Mouse (Mus musculus): Measurements from ENCODE around the gene Atxn2l.

Gene Atxn2l

GRCm38 (mm10) chr7:126503273-126503878 is at the start of gene Atxn2l:
Gene Atxn2l (minus strand): TSS chr7:126503437.
- peak; percentile 100 for DNase-seq (ENCODE audit: inconsistent age in 2 of 2, low spot score in 1 of 2)

- no peak for DNase-seq (ENCODE audit: inconsistent age in 2 of 2, low spot score in 1 of 2)
These were observed 42.4 kb upstream of the Atxn2l start for GRCm38 (mm10) chr7:126545631-126546030.

GRCm38 (mm10) chr7:126541661-126542060 is 38.4 kb upstream of the Atxn2l start:
- DNase-seq (ENCODE audit: inconsistent age in 2 of 2, low spot score in 1 of 2), result no peak

GRCm38 (mm10) chr7:126537820-126538585 is 34.8 kb upstream of the Atxn2l start:
- DNase-seq (ENCODE audit: inconsistent age in 2 of 2, low spot score in 1 of 2), result peak in 1 of 2 experiments; percentile 56

- DNase-seq (ENCODE audit: inconsistent age in 2 of 2, low spot score in 1 of 2), result no peak
These were observed 33.2 kb upstream of the Atxn2l start for GRCm38 (mm10) chr7:126536466-126536865.

- DNase-seq (ENCODE audit: inconsistent age in 2 of 2, low spot score in 1 of 2), result peak; percentile 24 to 60
These were observed 32.5 kb upstream of the Atxn2l start for GRCm38 (mm10) chr7:126535766-126536165.

- DNase-seq (ENCODE audit: inconsistent age in 2 of 2, low spot score in 1 of 2), result no peak
These were observed 30.2 kb upstream of the Atxn2l start for GRCm38 (mm10) chr7:126533434-126533833.

- DNase-seq (ENCODE audit: inconsistent age in 2 of 2, low spot score in 1 of 2), result peak in 1 of 2 experiments; percentile 81
These were observed 24.9 kb upstream of the Atxn2l start for GRCm38 (mm10) chr7:126528166-126528577.

- DNase-seq (ENCODE audit: inconsistent age in 2 of 2, low spot score in 1 of 2), result no peak
These were observed 20.1 kb upstream of the Atxn2l start for GRCm38 (mm10) chr7:126523316-126523715.

- no peak for DNase-seq (ENCODE audit: inconsistent age in 2 of 2, low spot score in 1 of 2)
These were observed 16.3 kb upstream of the Atxn2l start for GRCm38 (mm10) chr7:126519513-126519912.

- DNase-seq (ENCODE audit: inconsistent age in 2 of 2, low spot score in 1 of 2), result no peak
These were observed 15.2 kb upstream of the Atxn2l start for GRCm38 (mm10) chr7:126518261-126518941.

- peak; percentile 64 to 87 for DNase-seq (ENCODE audit: inconsistent age in 2 of 2, low spot score in 1 of 2)
These were observed 8.1 kb upstream of the Atxn2l start for GRCm38 (mm10) chr7:126511287-126511686.

GRCm38 (mm10) chr7:126507126-126507778 is 4.0 kb upstream of the Atxn2l start:
- DNase-seq (ENCODE audit: inconsistent age in 2 of 2, low spot score in 1 of 2), result peak; percentile 78 to 84

GRCm38 (mm10) chr7:126504913-126505312 is 1.7 kb upstream of the Atxn2l start:
- peak in 1 of 2 experiments; percentile 46 for DNase-seq (ENCODE audit: inconsistent age in 2 of 2, low spot score in 1 of 2)

GRCm38 (mm10) chr7:126502751-126503150 is 486 bp downstream of the Atxn2l start:
- no peak for DNase-seq (ENCODE audit: inconsistent age in 2 of 2, low spot score in 1 of 2)

- DNase-seq (ENCODE audit: inconsistent age in 2 of 2, low spot score in 1 of 2), result peak; percentile 94 to 98
These were observed 1.1 kb downstream of the Atxn2l start for GRCm38 (mm10) chr7:126502023-126502741.

- no peak for DNase-seq (ENCODE audit: inconsistent age in 2 of 2, low spot score in 1 of 2)
These were observed 1.6 kb downstream of the Atxn2l start for GRCm38 (mm10) chr7:126501684-126502022.

GRCm38 (mm10) chr7:126499416-126499815 is 3.8 kb downstream of the Atxn2l start:
- DNase-seq (ENCODE audit: inconsistent age in 2 of 2, low spot score in 1 of 2), result no peak

- DNase-seq (ENCODE audit: inconsistent age in 2 of 2, low spot score in 1 of 2), result no peak
These were observed 5.3 kb downstream of the Atxn2l start for GRCm38 (mm10) chr7:126497966-126498365.

- DNase-seq (ENCODE audit: inconsistent age in 2 of 2, low spot score in 1 of 2), result no peak
These were observed 6.8 kb downstream of the Atxn2l start for GRCm38 (mm10) chr7:126496475-126496874.

GRCm38 (mm10) chr7:126494120-126494519 is 9.1 kb downstream of the Atxn2l start:
- DNase-seq (ENCODE audit: inconsistent age in 2 of 2, low spot score in 1 of 2), result no peak
